Mouse (Mus musculus) CH12.LX (cell line): ENCODE measurements around the gene Tjap1. TPM values are rescaled to one million over a fixed set of nuclear protein-coding genes. Genes with fewer than 3 reads are reported as not detected.

ENCODE experiments used
- DNase-seq: peaks from one replicate; pipeline ENCODE4 v3.0.0-alpha.2; 2013; ENCODE audit errors: extremely low read depth
- H3K27ac ChIP-seq: 2 replicates; pipeline ENCODE4 v1.5.1; 2012; ENCODE audit warnings: low read depth, mild to moderate bottlenecking, control low read depth, moderate library complexity; ENCODE audit not compliant: insufficient read depth
- H3K27me3 ChIP-seq: replicated peaks from 2 replicates; pipeline ENCODE3; 2012; ENCODE audit warnings: inconsistent platforms
- H3K36me3 ChIP-seq, 2 experiments: replicated peaks in 1 of 2; 2 replicates each; pipeline versions ENCODE3 to v1.6.1; 2012; ENCODE audit warnings: inconsistent platforms in 1 of 2, low read length in 1 of 2, mild to moderate bottlenecking in 1 of 2, mixed read lengths in 1 of 2, moderate library complexity in 1 of 2; ENCODE audit not compliant: control insufficient read depth in 1 of 2, insufficient read depth in 1 of 2
- H3K4me1 ChIP-seq, 2 experiments: 2 replicates each; pipeline ENCODE4 v1.6.1; 2012; ENCODE audit warnings: inconsistent platforms in 1 of 2, moderate library complexity in 1 of 2; ENCODE audit not compliant: insufficient read depth in 2 of 2, control insufficient read depth in 1 of 2
- H3K4me2 ChIP-seq: 2 replicates; pipeline ENCODE4 v1.6.1; 2012; ENCODE audit warnings: low read depth, mild to moderate bottlenecking, control low read depth; ENCODE audit not compliant: poor library complexity, insufficient read depth, severe bottlenecking
- H3K4me3 ChIP-seq, 3 experiments: fragments of 150-350 bp in 1 of 3; sonication (generic) in 1 of 3; replicated peaks in 1 of 3; 2 replicates each; pipeline versions ENCODE3 to v1.5.1; 2011 to 2012; ENCODE audit warnings: low read depth in 2 of 3, low read length in 2 of 3, mild to moderate bottlenecking in 2 of 3, moderate library complexity in 2 of 3, control low read depth in 1 of 3, improper control_type of control experiment in 1 of 3, inconsistent platforms in 1 of 3, mixed read lengths in 1 of 3; ENCODE audit not compliant: poor library complexity in 1 of 3
- H3K79me2 ChIP-seq: replicated peaks from 2 replicates; pipeline ENCODE4 v1.6.1; 2012; ENCODE audit warnings: mild to moderate bottlenecking, moderate library complexity; ENCODE audit not compliant: control insufficient read depth, poor library complexity, insufficient read depth, severe bottlenecking; ENCODE audit errors: extremely low read depth
- H3K9ac ChIP-seq: 2 replicates; pipeline ENCODE4 v1.6.1; 2012; ENCODE audit warnings: low read depth, mild to moderate bottlenecking, control low read depth, moderate library complexity; ENCODE audit not compliant: insufficient read depth
- H3K9me3 ChIP-seq: replicated peaks from 2 replicates; pipeline ENCODE3; 2012; ENCODE audit warnings: low read length, inconsistent platforms, mixed read lengths
- CHD1 ChIP-seq: IDR thresholded peaks from 2 replicates; pipeline ENCODE4 v1.6.1; 2012; ENCODE audit warnings: low read depth, low read length, improper control_type of control experiment, inconsistent platforms
- CHD2 ChIP-seq: IDR thresholded peaks from 2 replicates; pipeline ENCODE4 v1.6.1; 2011; ENCODE audit warnings: low read length, improper control_type of control experiment
- CTCF ChIP-seq, 2 experiments: IDR thresholded peaks in 1 of 2; conservative IDR thresholded peaks in 1 of 2; 2 replicates each; pipeline ENCODE4 v1.5.1; 2011 to 2012; ENCODE audit warnings: low read depth in 2 of 2, low read length in 2 of 2, improper control_type of control experiment in 1 of 2, inconsistent platforms in 1 of 2, mild to moderate bottlenecking in 1 of 2, moderate library complexity in 1 of 2
- E2F4 ChIP-seq: IDR thresholded peaks from 2 replicates; pipeline ENCODE4 v1.6.1; 2011; ENCODE audit warnings: low read depth, low read length, improper control_type of control experiment; ENCODE audit not compliant: insufficient replicate concordance
- ELF1 ChIP-seq: IDR thresholded peaks from 2 replicates; pipeline ENCODE4 v1.6.1; 2014; ENCODE audit warnings: low read depth, mild to moderate bottlenecking, inconsistent platforms, low read length, improper control_type of control experiment
- EP300 ChIP-seq: IDR thresholded peaks from 2 replicates; pipeline ENCODE4 v1.6.1; 2011; ENCODE audit warnings: low read length, improper control_type of control experiment
- ETS1 ChIP-seq: conservative IDR thresholded peaks from 2 replicates; pipeline ENCODE4 v1.6.1; 2012; ENCODE audit warnings: low read depth, mild to moderate bottlenecking, inconsistent platforms, low read length, improper control_type of control experiment, moderate library complexity
- HCFC1 ChIP-seq: IDR thresholded peaks from 2 replicates; pipeline ENCODE4 v1.6.1; 2012; ENCODE audit warnings: low read depth, mild to moderate bottlenecking, inconsistent platforms, low read length, improper control_type of control experiment
- IRF4 ChIP-seq: IDR thresholded peaks from 2 replicates; pipeline ENCODE4 v1.6.1; 2014; ENCODE audit warnings: low read depth, mild to moderate bottlenecking, inconsistent platforms, low read length, improper control_type of control experiment
- JUN ChIP-seq: IDR thresholded peaks from 2 replicates; pipeline ENCODE4 v1.6.1; 2011; ENCODE audit warnings: low read depth, mild to moderate bottlenecking, low read length, improper control_type of control experiment, moderate library complexity; ENCODE audit not compliant: insufficient read depth
- JUND ChIP-seq: conservative IDR thresholded peaks from 2 replicates; pipeline ENCODE4 v1.6.1; 2011; ENCODE audit warnings: low read depth, low read length, improper control_type of control experiment
- KAT2A ChIP-seq: IDR thresholded peaks from 2 replicates; pipeline ENCODE4 v1.6.1; 2012; ENCODE audit warnings: low read length, improper control_type of control experiment, inconsistent platforms; ENCODE audit not compliant: insufficient replicate concordance
- MEF2A ChIP-seq: IDR thresholded peaks from 2 replicates; pipeline ENCODE4 v1.6.1; 2014; ENCODE audit warnings: low read depth, mild to moderate bottlenecking, inconsistent platforms, low read length, improper control_type of control experiment, borderline replicate concordance
- MXI1 ChIP-seq: IDR thresholded peaks from 2 replicates; pipeline ENCODE4 v1.6.1; 2011; ENCODE audit warnings: mild to moderate bottlenecking, low read depth, low read length, improper control_type of control experiment
- MYC ChIP-seq: IDR thresholded peaks from 2 replicates; pipeline ENCODE4 v1.6.1; 2011; ENCODE audit warnings: low read depth, mild to moderate bottlenecking, improper control_type of control experiment, low read length
- NELFE ChIP-seq: IDR thresholded peaks from 2 replicates; pipeline ENCODE4 v1.6.1; 2011; ENCODE audit warnings: low read depth, low read length, improper control_type of control experiment
- POLR2A ChIP-seq: IDR thresholded peaks from 2 replicates; pipeline ENCODE4 v1.6.1; 2011; ENCODE audit warnings: low read depth, mild to moderate bottlenecking, improper control_type of control experiment, low read length
- POLR2AphosphoS2 ChIP-seq: IDR thresholded peaks from 2 replicates; pipeline ENCODE4 v1.6.1; 2011; ENCODE audit warnings: low read depth, low read length, improper control_type of control experiment
- RAD21 ChIP-seq: IDR thresholded peaks from 2 replicates; pipeline ENCODE4 v1.6.1; 2011; ENCODE audit warnings: low read depth, mild to moderate bottlenecking, low read length, improper control_type of control experiment, moderate library complexity
- RCOR1 ChIP-seq: conservative IDR thresholded peaks from 2 replicates; pipeline ENCODE4 v1.6.1; 2012; ENCODE audit warnings: low read depth, mild to moderate bottlenecking, inconsistent platforms, low read length, improper control_type of control experiment
- SMC3 ChIP-seq: IDR thresholded peaks from 2 replicates; pipeline ENCODE4 v1.6.1; 2011; ENCODE audit warnings: low read depth, low read length, improper control_type of control experiment
- TBP ChIP-seq: conservative IDR thresholded peaks from 2 replicates; pipeline ENCODE4 v1.6.1; 2011; ENCODE audit warnings: low read depth, low read length, improper control_type of control experiment
- TCF12 ChIP-seq: IDR thresholded peaks from 2 replicates; pipeline ENCODE4 v1.6.1; 2014; ENCODE audit warnings: low read depth, mild to moderate bottlenecking, inconsistent platforms, low read length, improper control_type of control experiment
- USF1 ChIP-seq: IDR thresholded peaks from 2 replicates; pipeline ENCODE4 v1.6.1; 2014; ENCODE audit warnings: low read depth, mild to moderate bottlenecking, inconsistent platforms, low read length, improper control_type of control experiment
- ZC3H11A ChIP-seq: IDR thresholded peaks from 2 replicates; pipeline ENCODE4 v1.6.1; 2012; ENCODE audit warnings: low read depth, mild to moderate bottlenecking, inconsistent platforms, low read length, improper control_type of control experiment
- ZMIZ1 ChIP-seq: IDR thresholded peaks from 2 replicates; pipeline ENCODE4 v1.6.1; 2012; ENCODE audit warnings: low read depth, mild to moderate bottlenecking, inconsistent platforms, low read length, improper control_type of control experiment
- ZNF384 ChIP-seq: IDR thresholded peaks from 2 replicates; pipeline ENCODE4 v1.6.1; 2012; ENCODE audit warnings: low read depth, low read length, improper control_type of control experiment, inconsistent platforms
- dilution Hi-C: fragments of 300-500 bp; cut with MboI; formaldehyde crosslinking; loops from 2 replicates; pipeline ENCODE4 v1.14.3; 2020; ENCODE audit warnings: low sequenced_read_pairs; ENCODE audit not compliant: extremely low pct_unique_long_range_greater_than_20kb, extremely low pct_ligation_motif_present
- in situ Hi-C: fragments of 300-500 bp; cut with MboI; formaldehyde crosslinking; loops from 3 replicates; pipeline ENCODE4 v1.14.3; 2019; ENCODE audit warnings: low sequenced_read_pairs, low pct_ligation_motif_present, low pct_unique_long_range_greater_than_20kb, mixed read lengths
- polyA plus RNA-seq: library from polyadenylated mRNA; unstranded; fragments of >175 nt; gene quantifications from 2 replicates; pipeline ENCODE4 v1.2.1, GENCODE M21; 2012; ENCODE audit warnings: low read depth; ENCODE audit not compliant: insufficient read length
- total RNA-seq, 2 experiments: library from RNA; depleted of rRNA; stranded (reverse); fragments of 300-350 nt in 1 of 2; fragments of >200 nt in 1 of 2; gene quantifications; 2 replicates each; pipeline ENCODE4 v1.2.3; 2012 to 2014

The Tjap1 gene
- total and polyA plus RNA-seq, 3 experiments = 8.6 to 24.3 (median 14.2) TPM

DNA sequence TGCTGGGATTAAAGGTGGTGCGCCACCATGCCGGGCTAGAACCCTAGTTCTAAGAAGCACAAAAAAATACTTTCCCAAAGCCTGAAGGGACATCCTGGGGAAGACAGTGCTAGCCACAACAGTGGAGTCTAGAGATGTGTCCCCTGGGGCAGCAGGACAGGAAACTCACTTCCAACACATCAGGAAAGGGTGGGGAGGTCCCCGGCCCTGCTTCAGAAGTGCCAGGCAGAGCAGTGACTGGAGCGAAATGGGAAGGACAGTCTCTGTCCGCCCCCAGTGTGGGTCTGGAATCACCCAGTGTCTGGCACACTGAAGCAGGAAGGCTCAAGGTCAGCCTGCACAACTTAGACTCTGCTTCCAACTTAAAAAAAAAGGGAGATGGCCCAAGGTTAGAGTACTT is 10.2 kb downstream of the Tjap1 start:
- Histone ChIP-seq H3K9ac (no peak overlapping the region), H3K4me2 (no peak overlapping the region), H3K4me3 (no peak overlapping the region), H3K36me3 (peaks cover 48 to 90% of the 10 kb centered on the region in 2 experiments), H3K27ac (no peak overlapping the region), H3K27me3 (no peaks in the 10 kb centered on the region), H3K79me2 (no peaks in the 10 kb centered on the region; the same call in 1 of the 2 replicates), H3K4me1 (peaks cover 0 to 2% of the 10 kb centered on the region in 2 experiments; a peak in 2 of 4 replicates), H3K9me3 (no peaks in the 10 kb centered on the region)
- in situ Hi-C loops = no loop called here
- dilution Hi-C loops = no loop called here
- DNase-seq = no peak
- TF ChIP-seq RAD21 (no peak), ELF1 (no peak), JUN (no peak), NELFE (no peak), TCF12 (no peak), POLR2AphosphoS2 (no peak), ETS1 (no peak), USF1 (no peak), IRF4 (no peak), CHD2 (no peak), SMC3 (no peak), HCFC1 (no peak), KAT2A (no peak), MEF2A (no peak), RCOR1 (no peak), ZNF384 (no peak), EP300 (no peak), POLR2A (no peak), TBP (no peak)

DNA sequence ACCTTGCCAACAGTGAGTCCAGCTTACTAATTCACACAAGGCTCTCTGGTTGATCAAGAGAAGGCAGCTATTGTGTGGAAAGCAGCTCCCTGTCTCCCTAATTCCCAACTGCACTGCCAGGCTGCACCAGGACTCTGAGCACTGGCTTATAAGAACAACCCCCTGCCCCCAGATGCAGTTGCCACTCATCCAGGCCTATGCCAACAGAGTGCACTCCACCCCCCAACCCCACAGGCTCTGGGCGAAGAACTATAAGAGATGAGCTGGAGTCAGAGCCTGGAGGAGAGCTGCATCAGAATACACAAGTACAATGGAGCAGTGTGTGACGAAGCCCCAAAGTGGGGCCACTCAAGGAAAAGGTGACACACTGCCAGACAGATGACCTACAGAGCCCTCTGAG is 10.8 kb downstream of the Tjap1 start:
- Histone ChIP-seq H3K79me2 (no peaks in the 10 kb centered on the region; the same call in 1 of the 2 replicates), H3K4me1 (peaks cover 0 to 2% of the 10 kb centered on the region in 2 experiments; a peak in 2 of 4 replicates), H3K27ac (no peak overlapping the region), H3K4me3 (no peak overlapping the region), H3K9ac (no peak overlapping the region), H3K9me3 (no peaks in the 10 kb centered on the region), H3K4me2 (no peak overlapping the region), H3K36me3 (peaks cover 43 to 90% of the 10 kb centered on the region in 2 experiments), H3K27me3 (no peaks in the 10 kb centered on the region)
- no peak for TF ChIP-seq ETS1
- TF ChIP-seq MEF2A = no peak
- no peak for TF ChIP-seq CTCF (conservative IDR thresholded peaks at IDR 0.05 in 1 of 2, IDR thresholded peaks at IDR 0.05 in 1 of 2; ENCODE audit: low read depth in 2 of 2, low read length in 2 of 2)
- no peak for TF ChIP-seq ZC3H11A
- no peak for TF ChIP-seq IRF4
- no peak for TF ChIP-seq CHD1
- no peak for TF ChIP-seq MYC
- no peak for TF ChIP-seq TCF12
- TF ChIP-seq E2F4 = no peak
- no peak for TF ChIP-seq RCOR1
- TF ChIP-seq ZMIZ1 = no peak
- no peak for TF ChIP-seq MXI1
- TF ChIP-seq USF1 = no peak
- no peak for TF ChIP-seq SMC3
- no peak for TF ChIP-seq KAT2A
- no peak for TF ChIP-seq ZNF384
- no peak for TF ChIP-seq HCFC1
- TF ChIP-seq JUND = no peak
- no peak for DNase-seq
- dilution Hi-C loops = no loop called here
- in situ Hi-C loops = no loop called here
